Mouse (Mus musculus) ES-E14 (cell line): ENCODE measurements at regions not wholly inside any gene's neighbourhood (a gene's known extent, or its start where the extent isn't known, plus 50 kb on each side); places are given as distances from the start of the nearest gene placed in this dataset.

Experiments
- DNase-seq: peaks from one replicate; pipeline ENCODE4 v3.0.0-alpha.2; 2013; ENCODE audit warnings: low read depth, low spot score
- H3K27ac ChIP-seq: 2 replicates; pipeline ENCODE4 v1.5.1; 2012; ENCODE audit warnings: low read depth, mild to moderate bottlenecking, low read length, moderate library complexity, mixed read lengths; ENCODE audit not compliant: poor library complexity, insufficient read depth, severe bottlenecking
- H3K36me3 ChIP-seq: 2 replicates; pipeline ENCODE4 v1.6.1; 2012; ENCODE audit warnings: mild to moderate bottlenecking, low read length, moderate library complexity, mixed read lengths; ENCODE audit not compliant: control insufficient read depth, poor library complexity, insufficient read depth, severe bottlenecking
- H3K4me1 ChIP-seq, 2 experiments: fragments of 150-350 bp in 1 of 2; sonication (generic) in 1 of 2; 2 replicates each; pipeline ENCODE4 v1.6.1; 2012; ENCODE audit warnings: low read length in 2 of 2, mild to moderate bottlenecking in 1 of 2, mixed read lengths in 1 of 2; ENCODE audit not compliant: control insufficient read depth in 2 of 2, insufficient read depth in 2 of 2, poor library complexity in 1 of 2
- H3K4me3 ChIP-seq, 2 experiments: fragments of 150-350 bp in 1 of 2; sonication (generic) in 1 of 2; 2 replicates each; pipeline ENCODE4 v1.5.1; 2012; ENCODE audit warnings: low read length in 2 of 2, low read depth in 1 of 2, mild to moderate bottlenecking in 1 of 2, mixed read lengths in 1 of 2; ENCODE audit not compliant: insufficient read depth in 1 of 2, poor library complexity in 1 of 2, severe bottlenecking in 1 of 2
- H3K9ac ChIP-seq: 2 replicates; pipeline ENCODE4 v1.6.1; 2012; ENCODE audit warnings: low read depth, mild to moderate bottlenecking, low read length, mixed read lengths; ENCODE audit not compliant: poor library complexity, insufficient read depth, severe bottlenecking
- H3K9me3 ChIP-seq: fragments of 150-350 bp; sonication (generic); 2 replicates; pipeline ENCODE4 v1.6.1; 2012; ENCODE audit warnings: low read depth, mild to moderate bottlenecking, low read length; ENCODE audit not compliant: control insufficient read depth, insufficient read depth
- CHD2 ChIP-seq: IDR thresholded peaks from 2 replicates; pipeline ENCODE4 v1.6.1; 2014; ENCODE audit warnings: mild to moderate bottlenecking, low read depth, low read length, inconsistent platforms
- HCFC1 ChIP-seq: IDR thresholded peaks from 2 replicates; pipeline ENCODE4 v1.6.1; 2012; ENCODE audit warnings: low read length, inconsistent platforms, borderline replicate concordance; ENCODE audit not compliant: insufficient read depth
- MAFK ChIP-seq: IDR thresholded peaks from 2 replicates; pipeline ENCODE4 v1.6.1; 2014; ENCODE audit warnings: mild to moderate bottlenecking, low read depth, low read length, inconsistent platforms; ENCODE audit not compliant: insufficient read depth
- ZC3H11A ChIP-seq: IDR thresholded peaks from 2 replicates; pipeline ENCODE4 v1.6.1; 2012; ENCODE audit warnings: low read depth, mild to moderate bottlenecking, inconsistent platforms, low read length, borderline replicate concordance
- ZNF384 ChIP-seq: IDR thresholded peaks from 2 replicates; pipeline ENCODE4 v1.6.1; 2012; ENCODE audit warnings: low read depth, low read length, inconsistent platforms
- in situ Hi-C, 2 experiments: fragments of 600-800 bp; cut with MboI; formaldehyde crosslinking; loops; one replicate each; pipeline ENCODE4 v1.15.1; 2025; ENCODE audit warnings: low sequenced_read_pairs in 2 of 2, inconsistent platforms in 1 of 2; ENCODE audit not compliant: unreplicated experiment in 2 of 2

GRCm38 (mm10) chr13:59238696-59239095, 346.3 kb downstream of the Agtpbp1 start:
- H3K9ac ChIP-seq = no peak overlapping the region
- no peak overlapping the region for H3K4me3 ChIP-seq
- no peak overlapping the region for H3K27ac ChIP-seq
- H3K36me3 ChIP-seq = no peaks in the 10 kb centered on the region
- DNase-seq = no peak
- in situ Hi-C loops = no loop called here
- H3K4me1 ChIP-seq = peaks cover 0 to 4% of the 10 kb centered on the region in 2 experiments; a peak in 1 of 4 replicates
- TF ChIP-seq HCFC1 (no peak), ZC3H11A (no peak), MAFK (no peak), CHD2 (no peak), ZNF384 (no peak)
- H3K9me3 ChIP-seq = no peaks in the 10 kb centered on the region

GRCm38 (mm10) chr13:59235836-59236235, 349.2 kb downstream of the Agtpbp1 start:
- Histone ChIP-seq H3K4me1 (peaks cover 0 to 4% of the 10 kb centered on the region in 2 experiments; a peak in 1 of 4 replicates), H3K9ac (no peak overlapping the region), H3K4me3 (no peak overlapping the region), H3K36me3 (no peaks in the 10 kb centered on the region), H3K27ac (no peak overlapping the region), H3K9me3 (no peaks in the 10 kb centered on the region)
- no peak for DNase-seq
- TF ChIP-seq HCFC1 = no peak
- no peak for TF ChIP-seq ZC3H11A
- TF ChIP-seq ZNF384 = no peak
- no peak for TF ChIP-seq MAFK
- no peak for TF ChIP-seq CHD2
- in situ Hi-C loops = no loop called here

- TF ChIP-seq ZNF384 = no peak
- TF ChIP-seq ZC3H11A = no peak
- no peak for TF ChIP-seq MAFK
- no peak for TF ChIP-seq HCFC1
- TF ChIP-seq CHD2 = no peak
- no peak overlapping the region for H3K4me3 ChIP-seq
- no peak overlapping the region for H3K27ac ChIP-seq
- DNase-seq = no peak
- in situ Hi-C loops = no loop called here
- H3K9me3 ChIP-seq = no peaks in the 10 kb centered on the region
- H3K4me1 ChIP-seq = no peaks in the 10 kb centered on the region
- H3K9ac ChIP-seq = no peak overlapping the region
- H3K36me3 ChIP-seq = no peaks in the 10 kb centered on the region
Measured at GRCm38 (mm10) chr13:59229111-59229541, 355.9 kb downstream of the Agtpbp1 start.

- Histone ChIP-seq H3K9me3 (no peaks in the 10 kb centered on the region), H3K4me1 (no peaks in the 10 kb centered on the region), H3K9ac (no peak overlapping the region), H3K27ac (no peak overlapping the region), H3K36me3 (no peaks in the 10 kb centered on the region), H3K4me3 (no peak overlapping the region)
- in situ Hi-C loops = no loop called here
- TF ChIP-seq ZC3H11A (no peak), MAFK (no peak), CHD2 (no peak), ZNF384 (no peak), HCFC1 (no peak)
- no peak for DNase-seq
Measured at GRCm38 (mm10) chr13:59228059-59228830, 356.8 kb downstream of the Agtpbp1 start.

- H3K36me3 ChIP-seq = no peaks in the 10 kb centered on the region
- H3K4me1 ChIP-seq = no peaks in the 10 kb centered on the region
- in situ Hi-C loops = no loop called here
- H3K4me3 ChIP-seq = no peak overlapping the region
- H3K27ac ChIP-seq = no peak overlapping the region
- TF ChIP-seq ZC3H11A = no peak
- H3K9ac ChIP-seq = no peak overlapping the region
- DNase-seq = no peak
- no peaks in the 10 kb centered on the region for H3K9me3 ChIP-seq
Measured at GRCm38 (mm10) chr13:59227523-59228058, 357.4 kb downstream of the Agtpbp1 start.
